Mouse (Mus musculus) adrenal gland, postnatal 14 days (tissue): ENCODE measurements at regions not wholly inside any gene's neighbourhood (a gene's known extent, or its start where the extent isn't known, plus 50 kb on each side); places are given as distances from the start of the nearest gene placed in this dataset.
"Not testable (repeated sequence)": the region's sequence is repeated elsewhere in the genome, so short reads cannot be mapped to it uniquely, and the experiment has no call there.

Experiments
- DNase-seq: peaks from one replicate; pipeline ENCODE4 v3.0.0; 2021; ENCODE audit warnings: mixed read lengths

GRCm38 (mm10) chr5:118461967-118462366 lies 98.5 kb upstream of the Med13l start:
- DNase-seq = no peak

- peak; percentile 41 for DNase-seq
Measured at GRCm38 (mm10) chr5:118464931-118465801, 95.3 kb upstream of the Med13l start.

GRCm38 (mm10) chr5:118465991-118466750 lies 94.3 kb upstream of the Med13l start:
- peak; percentile 45 for DNase-seq

- DNase-seq = no peak
Measured at GRCm38 (mm10) chr5:118468739-118469138, 91.7 kb upstream of the Med13l start.

GRCm38 (mm10) chr5:118471569-118471968 lies 88.9 kb upstream of the Med13l start:
- DNase-seq = no peak

GRCm38 (mm10) chr5:118472291-118472690 lies 88.2 kb upstream of the Med13l start:
- no peak for DNase-seq

GRCm38 (mm10) chr5:118473128-118473730 lies 87.2 kb upstream of the Med13l start:
- DNase-seq = no peak

- no peak for DNase-seq
Measured at GRCm38 (mm10) chr5:118476597-118476996, 83.9 kb upstream of the Med13l start.

- no peak for DNase-seq
Measured at GRCm38 (mm10) chr5:118477131-118478119, 83.1 kb upstream of the Med13l start.

GRCm38 (mm10) chr5:118478120-118478768 lies 82.2 kb upstream of the Med13l start:
- peak; percentile 82 for DNase-seq

GRCm38 (mm10) chr5:118480000-118480399 lies 80.5 kb upstream of the Med13l start:
- DNase-seq = no peak

- no peak for DNase-seq
Measured at GRCm38 (mm10) chr5:118480965-118481793, 79.3 kb upstream of the Med13l start.

- no peak for DNase-seq
Measured at GRCm38 (mm10) chr5:118481794-118482049, 78.8 kb upstream of the Med13l start.

- DNase-seq = no peak
Measured at GRCm38 (mm10) chr5:118482598-118482997, 77.9 kb upstream of the Med13l start.

GRCm38 (mm10) chr5:118483001-118483400 lies 77.5 kb upstream of the Med13l start:
- peak; percentile 34 for DNase-seq

GRCm38 (mm10) chr5:118483532-118483931 lies 76.9 kb upstream of the Med13l start:
- DNase-seq = no peak

- no peak for DNase-seq
Measured at GRCm38 (mm10) chr5:118485191-118485590, 75.3 kb upstream of the Med13l start.

- DNase-seq = not testable (repeated sequence)
Measured at GRCm38 (mm10) chr5:118492522-118492921, 68.0 kb upstream of the Med13l start.

- DNase-seq = peak; percentile 28
Measured at GRCm38 (mm10) chr5:118494649-118495477, 65.6 kb upstream of the Med13l start.

GRCm38 (mm10) chr5:118495478-118495760 lies 65.1 kb upstream of the Med13l start:
- DNase-seq = no peak
